ENCODE assay signal across 27 mouse cellular contexts in the genomic region with DNA sequence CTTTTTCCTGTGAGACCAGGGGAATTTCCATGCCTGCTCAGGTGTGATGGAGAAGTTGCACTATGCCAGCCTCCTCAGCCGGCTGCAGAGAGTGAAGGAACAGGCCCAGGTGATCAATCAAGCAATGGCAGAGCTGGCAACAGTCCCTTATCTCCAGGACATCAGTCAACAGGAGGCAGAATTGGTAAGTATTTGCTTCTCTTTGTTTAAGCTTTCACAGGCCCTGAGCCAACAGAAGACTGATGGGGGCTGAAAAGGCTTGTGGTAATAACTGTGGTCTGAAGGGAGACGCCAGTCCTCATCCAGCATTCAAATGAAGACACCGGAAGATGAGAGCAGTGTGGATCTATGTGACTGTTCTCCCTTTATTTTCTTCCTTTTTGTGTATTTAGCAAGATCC.
DNase-seq lines count a peak whose midpoint lies in the region; ATAC-seq lines count a peak whose summit lies in the region.
"Had no signal": no experiment of that assay in that cellular context is flagged by ENCODE, and none has a peak within 500 bp of the region (broad histone marks: within the 10 kb centered on the region; RNA-seq: fewer than 3 reads in every experiment).

No protein-coding gene starts in this region.

- no peak overlapping the region for H3K4me3 ChIP-seq in hindbrain, embryonic 12.5 days
- H3K4me3 ChIP-seq in hindbrain, embryonic 10.5 days = no peak overlapping the region
- no peak overlapping the region for H3K4me3 ChIP-seq in neural tube, embryonic 12.5 days
- H3K4me3 ChIP-seq in neural tube, embryonic 15.5 days (replicated peaks) = no peak overlapping the region
- no peak overlapping the region for H3K4me3 ChIP-seq in hindbrain, embryonic 16.5 days (ENCODE audit: low read length)
- H3K4me3 ChIP-seq: limb, embryonic 10.5 days; limb, embryonic 15.5 days; stomach, embryonic 15.5 days had no signal

- no peak overlapping the region for H3K27ac ChIP-seq in hindbrain, embryonic 12.5 days
- H3K27ac ChIP-seq in hindbrain, embryonic 10.5 days = no peak overlapping the region
- no peak overlapping the region for H3K27ac ChIP-seq in neural tube, embryonic 12.5 days
- H3K27ac ChIP-seq in neural tube, embryonic 15.5 days (replicated peaks) = no peak overlapping the region
- no peak overlapping the region for H3K27ac ChIP-seq in hindbrain, embryonic 16.5 days (ENCODE audit: low read depth, low read length)
- H3K27ac ChIP-seq: limb, embryonic 10.5 days; limb, embryonic 15.5 days; liver, embryonic 14.5 days; stomach, embryonic 15.5 days had no signal

- H3K4me1 ChIP-seq in hindbrain, embryonic 12.5 days = no peaks in the 10 kb centered on the region; the same call in none of the 2 replicates
- 0 out of 2 replicates have a peak, but pooled peaks cover 4% of the 10 kb centered on the region for H3K4me1 ChIP-seq in hindbrain, embryonic 10.5 days (replicated peaks)
- no peaks in the 10 kb centered on the region for H3K4me1 ChIP-seq in neural tube, embryonic 12.5 days
- peaks cover 10% of the 10 kb centered on the region for H3K4me1 ChIP-seq in neural tube, embryonic 15.5 days
- no peaks in the 10 kb centered on the region for H3K4me1 ChIP-seq in hindbrain, embryonic 16.5 days (ENCODE audit: control insufficient read depth, insufficient read depth, low read depth, low read length)
- H3K4me1 ChIP-seq: limb, embryonic 10.5 days; limb, embryonic 15.5 days; stomach, embryonic 15.5 days had no signal

- H3K9ac ChIP-seq in hindbrain, embryonic 12.5 days = no peak overlapping the region
- H3K9ac ChIP-seq in neural tube, embryonic 12.5 days = no peak overlapping the region
- H3K9ac ChIP-seq in neural tube, embryonic 15.5 days (replicated peaks) = no peak overlapping the region
- H3K9ac ChIP-seq in hindbrain, embryonic 16.5 days (ENCODE audit: low read depth, low read length) = no peak overlapping the region
- H3K9ac ChIP-seq: forebrain, postnatal 0 days; limb, embryonic 15.5 days; liver, embryonic 14.5 days; lung, embryonic 14.5 days; stomach, embryonic 15.5 days had no signal

- no peak for DNase-seq in hindbrain, embryonic 10.5 days (ENCODE audit: low spot score)
- no peak for DNase-seq in frontal cortex, postnatal 10 days (ENCODE audit: low spot score in 2 of 2)
- DNase-seq: adrenal gland, adult 2 months; adrenal gland, postnatal 36 days; B cell, adult 2 months; cerebellum, adult 8-10 months; cerebellum, postnatal 36 days; forebrain, postnatal 0 days; gastrocnemius, postnatal 10 days; heart, postnatal 14 days; kidney, adult 9 months; kidney, postnatal 10 days; layer of hippocampus, adult 9-11 months; lung, embryonic 14.5 days; lung, postnatal 14 days; retina, postnatal 1 day; right cerebral cortex, postnatal 14 days had no signal

- ATAC-seq in hindbrain, embryonic 12.5 days (ENCODE audit: low FRiP score) = peak; percentile 49; the same call in 1 of the 2 replicates
- ATAC-seq in neural tube, embryonic 12.5 days (ENCODE audit: low FRiP score, low read depth) = 0 out of 2 replicates have a peak, but pooled peaks have one; percentile 34
- ATAC-seq in neural tube, embryonic 15.5 days (ENCODE audit: low FRiP score) = no peak
- peak; percentile 74 for ATAC-seq in hindbrain, embryonic 16.5 days
- ATAC-seq: activated CD4-positive, CD25-positive, alpha-beta regulatory T cell, adult 4 months; forebrain, postnatal 0 days; intestine, postnatal 0 days had no signal

- no peaks in the 10 kb centered on the region for H3K36me3 ChIP-seq in hindbrain, embryonic 12.5 days
- no peaks in the 10 kb centered on the region for H3K36me3 ChIP-seq in hindbrain, embryonic 10.5 days
- H3K36me3 ChIP-seq in neural tube, embryonic 12.5 days = no peaks in the 10 kb centered on the region
- H3K36me3 ChIP-seq in neural tube, embryonic 15.5 days = no peaks in the 10 kb centered on the region
- no peaks in the 10 kb centered on the region for H3K36me3 ChIP-seq in hindbrain, embryonic 16.5 days (ENCODE audit: control insufficient read depth, insufficient read depth, low read length)
- H3K36me3 ChIP-seq: limb, embryonic 10.5 days; limb, embryonic 15.5 days; stomach, embryonic 15.5 days had no signal

- no peaks in the 10 kb centered on the region for H3K9me3 ChIP-seq in hindbrain, embryonic 12.5 days (replicated peaks)
- H3K9me3 ChIP-seq in hindbrain, embryonic 10.5 days = peaks cover 9% of the 10 kb centered on the region
- no peaks in the 10 kb centered on the region for H3K9me3 ChIP-seq in neural tube, embryonic 12.5 days
- no peaks in the 10 kb centered on the region for H3K9me3 ChIP-seq in neural tube, embryonic 15.5 days (replicated peaks)
- no peaks in the 10 kb centered on the region for H3K9me3 ChIP-seq in hindbrain, embryonic 16.5 days (ENCODE audit: control insufficient read depth, low read length)
- H3K9me3 ChIP-seq: limb, embryonic 10.5 days; limb, embryonic 15.5 days; stomach, embryonic 15.5 days had no signal

- no peak overlapping the region for H3K4me2 ChIP-seq in hindbrain, embryonic 12.5 days (replicated peaks)
- no peak overlapping the region for H3K4me2 ChIP-seq in neural tube, embryonic 12.5 days (replicated peaks)
- H3K4me2 ChIP-seq in neural tube, embryonic 15.5 days = no peak overlapping the region
- no peak overlapping the region for H3K4me2 ChIP-seq in hindbrain, embryonic 16.5 days (ENCODE audit: low read length)
- H3K4me2 ChIP-seq: limb, embryonic 15.5 days; lung, embryonic 14.5 days; stomach, embryonic 15.5 days had no signal

- WGBS in hindbrain, embryonic 12.5 days = 39% methylated on average over 3 of the region's 3 CpGs
- WGBS in hindbrain, embryonic 10.5 days = 60% methylated on average over 3 of the region's 3 CpGs
- 43% methylated on average over 3 of the region's 3 CpGs for WGBS in neural tube, embryonic 12.5 days
- 25% methylated on average over 3 of the region's 3 CpGs for WGBS in neural tube, embryonic 15.5 days
- 30% methylated on average over 3 of the region's 3 CpGs for WGBS in hindbrain, embryonic 16.5 days

- H3K27me3 ChIP-seq in hindbrain, embryonic 12.5 days = no peaks in the 10 kb centered on the region
- H3K27me3 ChIP-seq in hindbrain, embryonic 10.5 days (ENCODE audit: insufficient read depth, poor library complexity, severe bottlenecking) = no peaks in the 10 kb centered on the region
- H3K27me3 ChIP-seq in neural tube, embryonic 12.5 days (replicated peaks) = no peaks in the 10 kb centered on the region
- H3K27me3 ChIP-seq in neural tube, embryonic 15.5 days (replicated peaks) = no peaks in the 10 kb centered on the region
- no peaks in the 10 kb centered on the region for H3K27me3 ChIP-seq in hindbrain, embryonic 16.5 days (replicated peaks; ENCODE audit: control insufficient read depth, insufficient read depth, low read length)
- H3K27me3 ChIP-seq: limb, embryonic 15.5 days; stomach, embryonic 15.5 days had no signal
